Mouse (Mus musculus): ENCODE results near the gene Selplg. TPM values are rescaled to one million over a fixed set of nuclear protein-coding genes. Genes with fewer than 3 reads are reported as not detected.

Selplg gene
- polyA plus RNA-seq, 1 experiment from 2014 or later, result 1.6 TPM

DNA sequence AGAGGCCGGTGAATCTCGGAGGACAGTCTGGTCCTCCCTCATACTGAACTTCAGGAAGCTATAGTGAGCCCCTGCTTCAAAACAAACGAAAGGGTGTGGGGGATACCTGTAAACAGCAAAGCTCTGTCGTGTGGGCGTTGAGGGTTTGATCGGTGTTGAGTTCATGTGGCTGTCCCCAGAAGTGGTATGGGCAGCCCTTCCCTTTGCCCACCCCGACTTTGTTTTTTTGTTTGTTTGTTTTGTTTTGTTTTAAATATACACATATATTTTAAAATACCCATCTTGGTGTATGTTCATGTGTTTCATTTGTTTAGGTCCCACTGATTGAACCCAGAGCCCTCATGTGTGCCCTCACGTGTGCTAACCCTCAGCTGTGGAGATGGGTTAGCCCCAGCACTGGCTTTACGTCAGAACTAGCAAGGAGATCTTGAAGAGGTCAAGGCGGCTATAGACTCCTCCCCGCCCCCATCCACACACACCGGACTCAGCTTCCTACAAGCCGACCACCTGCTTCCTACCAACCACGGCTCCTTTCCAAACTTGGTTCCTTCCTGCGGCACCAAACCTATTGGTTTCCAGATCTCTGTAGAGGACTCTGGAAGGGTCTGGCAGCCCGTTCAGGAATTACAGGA lies 988 bp upstream of the Selplg start:
- H3K9ac ChIP-seq, result no peak overlapping the region
- ATAC-seq (ENCODE audit: low FRiP score), result no peak

DNA sequence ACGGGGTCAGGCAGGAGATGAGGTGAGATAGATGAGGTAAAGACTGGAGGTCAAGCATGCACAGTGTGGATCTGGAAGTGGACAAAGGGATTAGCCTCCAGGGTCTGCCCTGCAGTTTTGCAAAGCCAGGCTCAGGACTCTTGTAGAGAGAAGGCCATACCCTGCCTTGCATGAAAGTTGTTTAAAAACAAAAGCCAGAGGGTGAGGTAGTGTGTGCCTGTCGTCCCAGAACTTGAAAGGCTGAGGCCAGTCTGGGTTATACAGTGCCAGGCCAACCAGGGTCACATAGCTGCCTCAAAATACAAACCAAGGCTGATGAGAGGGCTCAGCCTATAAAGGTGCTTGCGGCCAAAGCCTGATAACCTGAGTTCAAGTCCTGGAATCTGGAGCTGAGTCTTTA lies 703 bp downstream of the Selplg start:
- no peaks in the 10 kb centered on the region for H3K27me3 ChIP-seq (ENCODE audit: control insufficient read depth, insufficient read depth, low read length)
- no peak overlapping the region for H3K4me3 ChIP-seq (replicated peaks; ENCODE audit: low read length)
- no peak overlapping the region for H3K27ac ChIP-seq
- H3K4me1 ChIP-seq (replicated peaks; ENCODE audit: control insufficient read depth, insufficient read depth, low read length), result no peaks in the 10 kb centered on the region
- H3K36me3 ChIP-seq (replicated peaks; ENCODE audit: control insufficient read depth, insufficient read depth), result no peaks in the 10 kb centered on the region
- ATAC-seq (ENCODE audit: low FRiP score) (no peak), DNase-seq (ENCODE audit: low spot score) (no peak)
- no peak overlapping the region for H3K9ac ChIP-seq
- 68% methylated on average over 3 of the region's 3 CpGs for WGBS
- H3K4me2 ChIP-seq (replicated peaks), result no peak overlapping the region
- H3K9me3 ChIP-seq (ENCODE audit: control insufficient read depth, low read length), result no peaks in the 10 kb centered on the region

More for the DNA sequence above, 988 bp upstream of the Selplg start:
- Histone ChIP-seq H3K27ac (no peak overlapping the region), H3K4me1 (replicated peaks; ENCODE audit: control insufficient read depth, insufficient read depth, low read length) (no peaks in the 10 kb centered on the region), H3K36me3 (replicated peaks; ENCODE audit: control insufficient read depth, insufficient read depth) (no peaks in the 10 kb centered on the region), H3K4me3 (replicated peaks; ENCODE audit: low read length) (no peak overlapping the region), H3K9me3 (ENCODE audit: control insufficient read depth, low read length) (no peaks in the 10 kb centered on the region), H3K27me3 (ENCODE audit: control insufficient read depth, insufficient read depth, low read length) (no peaks in the 10 kb centered on the region), H3K4me2 (replicated peaks) (no peak overlapping the region)
- 74% methylated on average over 16 of the region's 16 CpGs for whole genome bisulfite sequencing
- no peak for DNase-seq (ENCODE audit: low spot score)

DNA sequence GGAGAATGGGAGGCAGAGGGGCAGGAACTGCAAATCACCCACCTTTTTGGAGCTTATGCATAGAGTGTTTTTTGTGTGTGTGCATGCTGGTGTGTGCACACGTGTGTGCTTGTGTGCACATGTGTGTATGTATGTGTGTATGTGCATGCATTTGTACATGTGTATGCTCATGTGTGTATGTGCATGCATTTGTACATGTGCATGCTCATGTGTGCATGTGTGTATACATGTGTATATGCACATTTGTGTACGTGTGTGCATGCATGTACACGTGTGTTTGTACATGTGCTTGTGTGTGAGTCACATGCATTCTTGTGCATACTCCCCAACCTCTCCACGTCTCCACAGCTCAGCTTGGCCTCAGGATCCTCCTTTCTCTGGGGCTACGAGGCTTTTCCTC lies 1.6 kb downstream of the Selplg start:
- no peak for ATAC-seq (ENCODE audit: low FRiP score)
- WGBS, result 89% methylated on average over 5 of the region's 5 CpGs
- no peak overlapping the region for H3K27ac ChIP-seq
- no peak overlapping the region for H3K9ac ChIP-seq
- H3K27me3 ChIP-seq (ENCODE audit: control insufficient read depth, insufficient read depth, low read length), result no peaks in the 10 kb centered on the region
- DNase-seq (ENCODE audit: low spot score), result no peak
- H3K4me3 ChIP-seq (replicated peaks; ENCODE audit: low read length), result no peak overlapping the region
- H3K4me2 ChIP-seq (replicated peaks), result no peak overlapping the region
- no peaks in the 10 kb centered on the region for H3K9me3 ChIP-seq (ENCODE audit: control insufficient read depth, low read length)
- H3K4me1 ChIP-seq (replicated peaks; ENCODE audit: control insufficient read depth, insufficient read depth, low read length), result no peaks in the 10 kb centered on the region
- no peaks in the 10 kb centered on the region for H3K36me3 ChIP-seq (replicated peaks; ENCODE audit: control insufficient read depth, insufficient read depth)

DNA sequence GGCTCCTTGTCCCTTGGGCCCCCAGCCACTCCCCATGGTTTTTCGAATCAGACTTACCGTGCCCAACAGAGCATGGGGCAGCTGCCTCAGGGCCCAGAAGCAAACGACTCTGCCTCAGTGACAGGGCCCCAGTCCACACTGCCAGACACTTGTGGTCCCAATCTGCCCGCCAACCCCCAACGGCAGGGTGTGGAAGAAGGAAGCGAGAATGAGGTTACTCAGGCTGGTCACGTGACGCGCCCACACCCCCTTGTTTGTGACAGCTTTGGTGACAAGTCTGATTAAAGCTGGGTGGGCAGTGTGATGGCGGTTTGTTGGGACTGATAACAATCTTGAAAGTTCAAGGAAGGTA lies 2.2 kb downstream of the Selplg start:
- ATAC-seq (ENCODE audit: low FRiP score), result no peak
- H3K9ac ChIP-seq, result no peak overlapping the region
- no peak overlapping the region for H3K4me2 ChIP-seq (replicated peaks)
- 73% methylated on average over 10 of the region's 10 CpGs for WGBS
- H3K27me3 ChIP-seq (ENCODE audit: control insufficient read depth, insufficient read depth, low read length), result no peaks in the 10 kb centered on the region
- H3K9me3 ChIP-seq (ENCODE audit: control insufficient read depth, low read length), result no peaks in the 10 kb centered on the region
- no peak for DNase-seq (ENCODE audit: low spot score)
- no peak overlapping the region for H3K4me3 ChIP-seq (replicated peaks; ENCODE audit: low read length)
- H3K27ac ChIP-seq, result no peak overlapping the region
- no peaks in the 10 kb centered on the region for H3K4me1 ChIP-seq (replicated peaks; ENCODE audit: control insufficient read depth, insufficient read depth, low read length)
- H3K36me3 ChIP-seq (replicated peaks; ENCODE audit: control insufficient read depth, insufficient read depth), result no peaks in the 10 kb centered on the region

DNA sequence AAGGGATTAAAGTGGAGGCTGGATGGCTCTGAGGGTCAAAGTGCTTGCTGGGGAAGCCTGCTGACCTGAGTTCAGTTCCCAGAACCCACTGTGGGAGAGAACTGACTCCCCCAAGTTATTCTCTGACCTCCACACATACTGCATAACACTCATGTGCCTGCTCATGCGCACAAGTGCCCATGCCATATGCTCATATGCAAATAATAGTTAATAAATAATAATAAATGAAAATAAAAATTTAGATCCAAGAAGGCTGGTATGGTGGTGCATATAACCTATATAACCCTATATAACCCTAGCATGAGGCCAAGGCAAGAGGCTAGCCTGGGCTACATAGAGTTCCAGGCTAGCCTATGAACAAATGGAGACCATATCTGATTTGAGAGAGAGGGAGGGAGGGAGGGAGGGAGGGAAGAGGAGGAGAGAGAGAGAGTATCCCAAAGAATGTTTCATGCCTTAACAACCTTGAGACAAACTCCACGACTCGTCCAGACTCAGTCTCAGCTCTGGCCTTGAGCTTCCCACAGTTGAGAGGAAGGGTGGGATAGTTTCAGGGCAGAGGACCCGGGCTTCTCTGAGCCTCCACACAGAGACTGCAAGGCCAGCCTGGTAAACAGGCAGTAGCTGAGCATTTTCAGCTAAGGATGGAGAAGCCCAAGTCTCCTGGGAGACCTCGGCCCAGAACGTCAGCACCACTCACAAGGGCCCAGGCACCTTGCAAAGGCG lies 2.7 kb downstream of the Selplg start:
- no peak for DNase-seq (ENCODE audit: low spot score)
- 85% methylated on average over 7 of the region's 7 CpGs for WGBS

DNA sequence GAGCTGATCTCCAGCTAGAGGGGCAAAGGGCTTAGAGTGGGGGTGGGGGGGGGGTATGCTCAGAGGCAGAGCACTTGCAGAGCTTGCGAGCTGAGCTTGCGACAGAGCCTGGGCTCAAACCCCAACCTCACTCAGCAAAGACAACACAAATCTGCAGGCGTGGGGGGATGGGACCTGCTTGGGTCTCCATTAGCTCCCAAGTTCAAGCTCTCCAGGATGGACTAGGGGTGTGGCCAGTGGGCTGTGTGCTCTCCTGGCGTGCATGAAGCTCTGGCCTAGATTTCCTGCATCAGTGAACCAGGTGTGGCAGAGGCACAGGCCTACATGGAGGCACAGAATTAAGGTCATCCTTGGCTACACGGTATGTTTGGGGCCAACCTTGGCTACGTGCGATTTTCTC lies 4.0 kb downstream of the Selplg start:
- 71% methylated on average over 7 of the region's 7 CpGs for WGBS
- Histone ChIP-seq H3K4me3 (replicated peaks; ENCODE audit: low read length) (no peak overlapping the region), H3K4me2 (replicated peaks) (no peak overlapping the region), H3K27ac (no peak overlapping the region), H3K36me3 (replicated peaks; ENCODE audit: control insufficient read depth, insufficient read depth) (no peaks in the 10 kb centered on the region), H3K9ac (no peak overlapping the region), H3K4me1 (replicated peaks; ENCODE audit: control insufficient read depth, insufficient read depth, low read length) (no peaks in the 10 kb centered on the region), H3K9me3 (ENCODE audit: control insufficient read depth, low read length) (no peaks in the 10 kb centered on the region), H3K27me3 (ENCODE audit: control insufficient read depth, insufficient read depth, low read length) (no peaks in the 10 kb centered on the region)
- ATAC-seq (ENCODE audit: low FRiP score), result no peak
- no peak for DNase-seq (ENCODE audit: low spot score)

More for the DNA sequence above, 2.7 kb downstream of the Selplg start:
- Histone ChIP-seq H3K9me3 (ENCODE audit: control insufficient read depth, low read length) (no peaks in the 10 kb centered on the region), H3K9ac (no peak overlapping the region), H3K27me3 (ENCODE audit: control insufficient read depth, insufficient read depth, low read length) (no peaks in the 10 kb centered on the region), H3K4me1 (replicated peaks; ENCODE audit: control insufficient read depth, insufficient read depth, low read length) (no peaks in the 10 kb centered on the region), H3K27ac (no peak overlapping the region), H3K4me2 (replicated peaks) (no peak overlapping the region), H3K4me3 (replicated peaks; ENCODE audit: low read length) (no peak overlapping the region), H3K36me3 (replicated peaks; ENCODE audit: control insufficient read depth, insufficient read depth) (no peaks in the 10 kb centered on the region)
- no peak for ATAC-seq (ENCODE audit: low FRiP score)

GRCm38 (mm10) chr5:113827991-113828411 lies 4.4 kb downstream of the Selplg start:
- Histone ChIP-seq H3K4me2 (replicated peaks) (no peak overlapping the region), H3K27ac (no peak overlapping the region), H3K36me3 (replicated peaks; ENCODE audit: control insufficient read depth, insufficient read depth) (no peaks in the 10 kb centered on the region), H3K4me3 (replicated peaks; ENCODE audit: low read length) (no peak overlapping the region), H3K9ac (no peak overlapping the region), H3K27me3 (ENCODE audit: control insufficient read depth, insufficient read depth, low read length) (no peaks in the 10 kb centered on the region), H3K9me3 (ENCODE audit: control insufficient read depth, low read length) (no peaks in the 10 kb centered on the region), H3K4me1 (replicated peaks; ENCODE audit: control insufficient read depth, insufficient read depth, low read length) (no peaks in the 10 kb centered on the region)
- DNase-seq (ENCODE audit: low spot score) (no peak), ATAC-seq (ENCODE audit: low FRiP score) (no peak)
- 61% methylated on average over 4 of the region's 4 CpGs for WGBS

DNA sequence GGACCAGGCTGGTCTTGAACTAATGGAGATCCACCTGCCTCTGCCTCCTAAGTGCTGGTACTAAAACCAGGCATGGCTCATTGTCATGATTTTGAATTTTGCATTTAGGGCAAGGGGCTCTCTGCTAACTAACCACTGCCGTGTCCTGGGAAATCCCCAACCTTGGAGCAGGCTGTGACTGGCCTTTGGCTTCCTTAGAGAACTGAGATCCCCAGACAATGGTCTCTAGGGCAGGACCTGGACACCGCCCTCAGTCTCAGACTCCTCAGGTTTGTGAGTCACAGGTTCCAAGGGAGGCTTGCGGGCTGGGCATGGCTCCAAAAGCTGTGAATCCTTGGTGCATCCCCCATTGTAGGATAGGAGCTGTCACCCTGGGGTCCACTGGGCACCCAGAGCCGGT lies 5.8 kb downstream of the Selplg start:
- Histone ChIP-seq H3K4me2 (replicated peaks) (no peak overlapping the region), H3K4me3 (replicated peaks; ENCODE audit: low read length) (no peak overlapping the region), H3K27me3 (ENCODE audit: control insufficient read depth, insufficient read depth, low read length) (no peaks in the 10 kb centered on the region), H3K36me3 (replicated peaks; ENCODE audit: control insufficient read depth, insufficient read depth) (no peaks in the 10 kb centered on the region), H3K9ac (no peak overlapping the region), H3K27ac (no peak overlapping the region), H3K4me1 (replicated peaks; ENCODE audit: control insufficient read depth, insufficient read depth, low read length) (no peaks in the 10 kb centered on the region), H3K9me3 (ENCODE audit: control insufficient read depth, low read length) (no peaks in the 10 kb centered on the region)
- ATAC-seq (ENCODE audit: low FRiP score), result no peak
- no peak for DNase-seq (ENCODE audit: low spot score)
- WGBS, result 95% methylated on average over 4 of the region's 4 CpGs

GRCm38 (mm10) chr5:113825558-113825957 lies 6.9 kb downstream of the Selplg start:
- ATAC-seq (ENCODE audit: low FRiP score) (no peak), DNase-seq (ENCODE audit: low spot score) (no peak)
- no peaks in the 10 kb centered on the region for H3K36me3 ChIP-seq (replicated peaks; ENCODE audit: control insufficient read depth, insufficient read depth)
- no peak overlapping the region for H3K27ac ChIP-seq
- H3K4me2 ChIP-seq (replicated peaks), result no peak overlapping the region
- H3K9ac ChIP-seq, result no peak overlapping the region
- H3K9me3 ChIP-seq (ENCODE audit: control insufficient read depth, low read length), result no peaks in the 10 kb centered on the region
- H3K4me1 ChIP-seq (replicated peaks; ENCODE audit: control insufficient read depth, insufficient read depth, low read length), result no peaks in the 10 kb centered on the region
- no peaks in the 10 kb centered on the region for H3K27me3 ChIP-seq (ENCODE audit: control insufficient read depth, insufficient read depth, low read length)
- 90% methylated on average over 7 of the region's 7 CpGs for WGBS
- no peak overlapping the region for H3K4me3 ChIP-seq (replicated peaks; ENCODE audit: low read length)

All from hindbrain, embryonic 14.5 days (tissue).